Mouse (Mus musculus) forebrain, embryonic 10.5 days (tissue): ENCODE measurements around the gene Dnajb13. TPM values are rescaled to one million over a fixed set of nuclear protein-coding genes. Genes with fewer than 3 reads are reported as not detected.

Experiments used
- DNase-seq: peaks from one replicate; pipeline ENCODE4 v3.0.0-alpha.2; 2017; ENCODE audit warnings: low spot score; ENCODE audit errors: extremely low spot score
- H3K27ac ChIP-seq: fragments of 300-500 bp; sonication (generic); 2 replicates; pipeline ENCODE4 v1.5.1; 2016; ENCODE audit warnings: mild to moderate bottlenecking
- H3K27me3 ChIP-seq: fragments of 300-500 bp; sonication (generic); 2 replicates; pipeline ENCODE4 v1.6.1; 2016; ENCODE audit warnings: mild to moderate bottlenecking; ENCODE audit not compliant: poor library complexity, severe bottlenecking
- H3K36me3 ChIP-seq: fragments of 300-500 bp; sonication (generic); replicated peaks from 2 replicates; pipeline ENCODE4 v1.6.1; 2016; ENCODE audit warnings: mild to moderate bottlenecking, moderate library complexity
- H3K4me1 ChIP-seq: fragments of 300-500 bp; sonication (generic); 2 replicates; pipeline ENCODE4 v1.6.1; 2016
- H3K4me3 ChIP-seq: fragments of 300-500 bp; sonication (generic); 2 replicates; pipeline ENCODE4 v1.5.1; 2016; ENCODE audit warnings: mild to moderate bottlenecking, moderate library complexity
- H3K9me3 ChIP-seq: fragments of 300-500 bp; sonication (generic); 2 replicates; pipeline ENCODE4 v1.6.1; 2016; ENCODE audit warnings: mild to moderate bottlenecking, moderate library complexity
- WGBS: fragments of 180-500 bp; shearing (Covaris S2); methylation state at CpG from one replicate; pipeline ENCODE4 v1.1.7; 2016; 5-methylcytosine and 5-hydroxymethylcytosine counted together
- polyA plus RNA-seq: library from polyadenylated mRNA; unstranded; fragments of >200 nt; fragmentation: Nextera tagmentation; extraction: Ambion mirVana; gene quantifications from 2 replicates; pipeline ENCODE4 v1.2.1, GENCODE M21; 2016

Dnajb13 gene
- polyA plus RNA-seq, 1 experiment from 2014 or later, result 0.26 TPM

DNA sequence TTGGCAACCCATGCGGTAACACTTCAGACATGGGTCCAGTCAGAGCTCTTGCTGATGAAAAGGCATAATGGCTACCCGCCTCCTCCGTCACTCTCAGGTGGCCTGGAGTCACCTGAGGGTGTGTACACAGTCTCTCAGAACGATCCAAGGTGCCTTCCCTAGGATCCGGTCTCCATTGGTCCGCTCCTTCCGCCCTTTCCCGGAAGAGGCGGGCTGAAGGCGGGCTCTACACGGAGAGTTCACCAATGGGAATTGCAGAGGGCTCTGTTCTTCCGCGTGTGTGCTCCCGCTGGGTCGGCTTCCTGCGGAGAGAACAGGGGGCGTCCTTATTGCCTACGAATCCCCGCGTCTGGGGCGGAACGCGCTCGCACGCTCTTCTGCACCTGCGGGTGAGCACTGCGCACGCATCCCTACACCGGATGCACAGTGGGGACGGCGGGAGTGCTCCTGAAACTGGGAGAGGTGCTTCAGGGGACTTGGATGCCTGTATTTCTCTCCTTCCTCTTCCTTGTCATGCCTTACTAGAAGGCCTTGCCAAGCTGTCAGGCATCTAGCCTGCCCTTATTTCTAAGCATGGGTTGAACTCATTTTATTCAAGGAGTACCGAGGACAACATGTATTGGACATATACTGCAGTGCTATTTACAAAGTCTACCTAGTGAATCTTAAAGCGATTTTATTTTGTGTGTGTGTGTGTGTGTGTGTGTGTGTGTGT lies 22.2 kb upstream of the Dnajb13 start, which contains the start of gene Coa4:
Gene Coa4 (plus strand): TSS at position 268 of the 715 bp plus-strand sequence.
- H3K36me3 ChIP-seq, result peaks cover 18% of the 10 kb centered on the region
- no peaks in the 10 kb centered on the region for H3K9me3 ChIP-seq
- H3K4me3 ChIP-seq, result peak within 1 kb of the TSS; percentile 71
- WGBS, result under 1% methylated on average over 33 of the region's 33 CpGs
- peak; percentile 92 for DNase-seq
- peaks cover 14% of the 10 kb centered on the region for H3K4me1 ChIP-seq
- no peaks in the 10 kb centered on the region for H3K27me3 ChIP-seq
- peak within 1 kb of the TSS; percentile 87 for H3K27ac ChIP-seq

DNA sequence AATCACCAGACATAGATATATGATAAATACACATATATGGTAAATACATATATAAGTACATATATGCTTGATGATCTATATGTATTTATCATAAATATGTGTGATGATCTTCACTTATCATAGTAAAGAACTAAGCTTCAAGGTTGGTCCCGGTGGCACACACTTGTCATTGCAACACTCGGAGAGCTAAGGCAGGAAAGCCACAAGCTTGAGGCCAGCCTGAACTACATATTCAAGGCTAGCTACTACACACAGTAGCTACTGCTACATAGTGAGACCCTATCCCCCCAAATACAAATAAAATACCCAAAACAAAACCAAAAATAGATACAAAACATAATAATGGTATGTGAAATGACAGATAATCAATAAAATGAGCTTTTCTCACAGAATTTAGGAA lies 21.1 kb upstream of the Dnajb13 start:
- no peaks in the 10 kb centered on the region for H3K27me3 ChIP-seq
- peaks cover 18% of the 10 kb centered on the region for H3K36me3 ChIP-seq
- H3K9me3 ChIP-seq, result no peaks in the 10 kb centered on the region
- no peak for DNase-seq
- H3K4me3 ChIP-seq, result peak overlapping the region; percentile 71; the same call in 1 of the 2 replicates
- no peak overlapping the region for H3K27ac ChIP-seq
- WGBS, result 87% methylated on average over 2 of the region's 2 CpGs
- H3K4me1 ChIP-seq, result peaks cover 14% of the 10 kb centered on the region

DNA sequence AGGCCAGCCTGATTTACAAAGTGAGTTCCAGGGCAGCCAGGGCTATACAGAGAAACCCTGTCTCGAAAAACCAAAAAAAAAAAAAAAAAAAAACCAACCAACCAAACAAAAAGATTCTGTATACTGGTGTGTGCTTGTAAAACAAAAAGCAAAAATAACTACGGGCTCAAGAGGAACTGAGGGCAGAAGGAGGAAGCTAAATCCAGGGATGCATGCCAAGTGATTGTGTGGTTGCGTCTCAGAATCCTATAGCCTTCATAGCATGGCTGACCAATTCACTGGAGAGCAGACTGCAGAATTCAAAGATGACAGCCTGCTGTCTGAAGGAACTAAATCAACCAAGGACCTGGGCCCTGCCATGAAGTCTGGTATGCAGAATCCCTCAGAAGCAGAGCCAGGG lies 19.5 kb upstream of the Dnajb13 start:
- H3K9me3 ChIP-seq, result no peaks in the 10 kb centered on the region
- peaks cover 6% of the 10 kb centered on the region for H3K36me3 ChIP-seq
- no peak overlapping the region for H3K27ac ChIP-seq
- H3K27me3 ChIP-seq, result no peaks in the 10 kb centered on the region
- no peak overlapping the region for H3K4me3 ChIP-seq
- no peak for DNase-seq
- WGBS, result 91% methylated on average over 3 of the region's 3 CpGs
- peaks cover 14% of the 10 kb centered on the region for H3K4me1 ChIP-seq

GRCm38 (mm10) chr7:100533503-100533902 lies 18.7 kb upstream of the Dnajb13 start:
- WGBS, result 83% methylated on average over 2 of the region's 2 CpGs
- no peak overlapping the region for H3K4me3 ChIP-seq
- DNase-seq, result no peak
- H3K9me3 ChIP-seq, result no peaks in the 10 kb centered on the region
- H3K4me1 ChIP-seq, result peaks cover 14% of the 10 kb centered on the region
- H3K27ac ChIP-seq, result no peak overlapping the region
- no peaks in the 10 kb centered on the region for H3K36me3 ChIP-seq
- H3K27me3 ChIP-seq, result no peaks in the 10 kb centered on the region

DNA sequence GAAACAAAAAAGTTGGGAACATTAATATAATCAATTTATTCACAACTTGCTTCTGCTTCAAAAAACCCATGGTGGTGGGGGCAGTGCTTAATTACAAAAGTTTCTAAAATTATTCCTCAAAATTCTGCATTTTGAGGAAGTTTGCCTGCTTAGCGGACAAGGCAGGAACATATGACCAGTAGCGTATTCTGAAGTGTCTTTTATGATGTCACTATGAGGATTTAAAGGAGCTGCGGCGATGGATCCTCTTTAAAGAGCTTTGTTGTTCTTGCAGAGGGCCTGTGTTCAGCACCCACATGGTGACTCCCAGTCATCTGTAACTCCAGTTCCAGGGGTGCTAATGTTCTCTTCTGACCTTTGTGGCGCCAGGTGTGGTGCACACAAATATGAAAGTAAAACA lies 16.0 kb upstream of the Dnajb13 start:
- DNase-seq, result no peak
- H3K36me3 ChIP-seq, result no peaks in the 10 kb centered on the region
- 92% methylated on average over 5 of the region's 5 CpGs for WGBS

GRCm38 (mm10) chr7:100524669-100525068 lies 9.9 kb upstream of the Dnajb13 start:
- Histone ChIP-seq H3K4me1 (no peaks in the 10 kb centered on the region), H3K27me3 (no peaks in the 10 kb centered on the region), H3K4me3 (no peak overlapping the region), H3K36me3 (no peaks in the 10 kb centered on the region), H3K27ac (no peak overlapping the region), H3K9me3 (no peaks in the 10 kb centered on the region)
- 80% methylated on average over 8 of the region's 8 CpGs for WGBS
- no peak for DNase-seq

More for the DNA sequence above, 16.0 kb upstream of the Dnajb13 start:
- no peaks in the 10 kb centered on the region for H3K27me3 ChIP-seq
- H3K27ac ChIP-seq, result no peak overlapping the region
- no peaks in the 10 kb centered on the region for H3K4me1 ChIP-seq
- H3K4me3 ChIP-seq, result no peak overlapping the region
- no peaks in the 10 kb centered on the region for H3K9me3 ChIP-seq

DNA sequence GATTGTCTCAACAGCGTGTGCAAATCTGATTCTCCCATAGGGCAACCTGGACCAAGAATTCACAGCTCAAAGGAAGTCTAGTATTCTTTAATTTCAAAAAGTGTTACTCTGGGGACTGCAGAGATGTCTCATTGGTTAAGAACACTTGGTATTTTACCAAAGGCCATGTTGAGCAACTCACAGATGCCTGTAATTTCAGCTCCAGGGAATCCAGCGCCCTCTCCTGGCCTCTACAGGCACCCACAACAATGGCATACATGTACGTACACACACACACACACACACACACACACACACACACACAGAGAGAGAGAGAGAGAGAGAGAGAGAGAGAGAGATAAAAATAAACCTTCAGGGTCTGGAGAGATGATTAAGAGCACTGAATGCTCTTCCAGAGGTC lies 7.5 kb upstream of the Dnajb13 start:
- Histone ChIP-seq H3K4me3 (no peak overlapping the region), H3K27me3 (no peaks in the 10 kb centered on the region), H3K4me1 (no peaks in the 10 kb centered on the region), H3K36me3 (no peaks in the 10 kb centered on the region), H3K9me3 (no peaks in the 10 kb centered on the region), H3K27ac (no peak overlapping the region)
- no peak for DNase-seq
- 72% methylated on average over 3 of the region's 3 CpGs for WGBS

- Histone ChIP-seq H3K36me3 (no peaks in the 10 kb centered on the region), H3K9me3 (no peaks in the 10 kb centered on the region), H3K4me3 (no peak overlapping the region), H3K27ac (no peak overlapping the region), H3K4me1 (no peaks in the 10 kb centered on the region), H3K27me3 (no peaks in the 10 kb centered on the region)
- WGBS, result 25% methylated on average over 10 of the region's 10 CpGs
- DNase-seq, result peak; percentile 84
Measured at GRCm38 (mm10) chr7:100520663-100521285, 6.0 kb upstream of the Dnajb13 start.

- 67% methylated on average over 7 of the region's 7 CpGs for WGBS
- Histone ChIP-seq H3K9me3 (no peaks in the 10 kb centered on the region), H3K27ac (no peak overlapping the region), H3K4me3 (no peak overlapping the region), H3K27me3 (no peaks in the 10 kb centered on the region), H3K36me3 (no peaks in the 10 kb centered on the region), H3K4me1 (no peaks in the 10 kb centered on the region)
- DNase-seq, result no peak
Measured at GRCm38 (mm10) chr7:100520204-100520603, 5.4 kb upstream of the Dnajb13 start.

DNA sequence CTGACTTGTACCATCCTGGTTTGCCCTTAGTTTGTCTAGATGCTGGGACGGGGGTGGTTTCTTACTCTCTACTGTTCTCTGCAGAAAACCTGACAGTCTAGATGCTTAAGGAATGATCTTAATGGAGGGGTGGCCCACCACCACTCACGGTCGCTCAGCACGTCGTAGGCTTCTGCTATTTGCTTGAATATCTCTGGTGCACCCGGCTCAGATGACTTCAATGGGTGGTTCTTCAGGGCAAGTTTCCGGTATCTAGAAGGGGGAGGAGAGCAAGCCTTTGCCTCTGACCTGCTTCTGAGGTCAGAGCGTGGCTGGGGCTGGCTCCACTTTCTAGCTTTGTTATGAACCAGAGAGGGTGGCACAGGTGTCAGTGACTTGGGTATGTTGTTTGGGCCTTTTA lies 3.2 kb downstream of the Dnajb13 start:
- no peak overlapping the region for H3K4me3 ChIP-seq
- H3K27me3 ChIP-seq, result no peaks in the 10 kb centered on the region
- H3K27ac ChIP-seq, result no peak overlapping the region
- DNase-seq, result no peak
- H3K36me3 ChIP-seq, result no peaks in the 10 kb centered on the region
- no peaks in the 10 kb centered on the region for H3K9me3 ChIP-seq
- WGBS, result 81% methylated on average over 8 of the region's 8 CpGs
- 0 out of 2 replicates have a peak, but pooled peaks cover 5% of the 10 kb centered on the region for H3K4me1 ChIP-seq

DNA sequence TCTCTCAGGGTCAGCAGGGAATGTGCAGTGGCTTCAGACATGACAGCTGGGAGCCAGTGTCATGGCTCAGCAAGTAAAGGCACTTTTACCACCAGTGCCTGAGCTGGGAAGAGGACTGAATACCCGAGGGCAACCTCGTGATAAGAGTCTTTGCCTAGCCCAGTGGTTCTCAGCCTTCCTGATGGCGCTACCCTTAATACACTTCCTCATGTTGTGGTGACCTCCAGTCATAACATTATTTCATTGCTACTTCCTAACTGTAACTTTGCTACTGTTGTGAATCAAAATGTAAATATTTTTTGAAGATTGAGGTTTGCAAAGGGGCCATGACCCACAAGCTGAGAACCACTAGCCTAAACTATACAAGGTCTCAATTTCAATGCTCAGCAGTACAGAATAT lies 6.1 kb downstream of the Dnajb13 start:
- 77% methylated on average over 3 of the region's 3 CpGs for WGBS
- Histone ChIP-seq H3K36me3 (no peaks in the 10 kb centered on the region), H3K27me3 (no peaks in the 10 kb centered on the region), H3K4me3 (no peak overlapping the region), H3K27ac (no peak overlapping the region), H3K9me3 (no peaks in the 10 kb centered on the region), H3K4me1 (no peaks in the 10 kb centered on the region)
- no peak for DNase-seq

GRCm38 (mm10) chr7:100506494-100506893 lies 8.3 kb downstream of the Dnajb13 start:
- WGBS, result 83% methylated on average over 4 of the region's 4 CpGs
- no peak for DNase-seq
- Histone ChIP-seq H3K27ac (no peak overlapping the region), H3K4me3 (no peak overlapping the region), H3K4me1 (no peaks in the 10 kb centered on the region), H3K36me3 (no peaks in the 10 kb centered on the region), H3K9me3 (no peaks in the 10 kb centered on the region), H3K27me3 (no peaks in the 10 kb centered on the region)

DNA sequence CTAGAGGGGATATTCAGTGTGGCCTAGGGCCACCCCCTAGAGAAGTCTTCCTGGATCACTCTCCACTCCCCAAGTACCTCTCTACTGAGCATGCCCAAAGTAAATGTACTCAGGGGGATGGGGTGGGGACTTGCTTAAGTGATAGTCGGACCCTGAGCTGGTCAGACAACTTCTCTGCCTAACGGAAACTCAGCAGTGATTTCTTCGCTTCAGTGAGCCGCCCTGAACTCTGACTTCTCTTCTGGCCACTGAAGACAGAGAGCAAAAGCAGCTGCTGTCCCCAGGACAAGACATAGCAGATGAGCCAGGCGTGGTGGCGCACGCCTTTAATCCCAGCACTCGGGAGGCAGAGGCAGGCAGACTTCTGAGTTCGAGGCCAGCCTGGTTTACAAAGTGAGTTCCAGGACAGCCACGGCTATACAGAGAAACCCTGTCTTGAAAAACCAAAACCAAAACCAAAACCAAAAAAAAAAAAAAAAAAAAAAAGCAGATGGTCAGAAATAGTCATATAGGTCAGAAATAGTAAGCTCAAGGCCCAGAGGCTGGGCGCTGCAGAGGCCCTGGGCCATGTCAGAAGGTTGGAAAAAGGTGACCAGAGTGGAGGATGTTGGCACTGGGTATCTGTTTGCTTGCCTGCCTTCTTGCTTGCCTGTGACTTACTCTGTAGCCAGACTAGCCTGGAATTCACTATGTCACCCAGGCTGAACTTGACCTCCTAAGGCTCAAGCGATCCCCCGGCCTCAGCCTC lies 9.8 kb downstream of the Dnajb13 start:
- H3K36me3 ChIP-seq, result no peaks in the 10 kb centered on the region
- 89% methylated on average over 13 of the region's 13 CpGs for WGBS
- H3K4me1 ChIP-seq, result peaks cover 5% of the 10 kb centered on the region
- no peak overlapping the region for H3K27ac ChIP-seq
- H3K27me3 ChIP-seq, result no peaks in the 10 kb centered on the region
- no peak for DNase-seq
- H3K9me3 ChIP-seq, result no peaks in the 10 kb centered on the region
- no peak overlapping the region for H3K4me3 ChIP-seq
